Mouse (Mus musculus) midbrain, embryonic 12.5 days (tissue): ENCODE data around the gene Cldn4. TPM values are rescaled to one million over a fixed set of nuclear protein-coding genes. Genes with fewer than 3 reads are reported as not detected.
"Not testable (repeated sequence)": the region's sequence is repeated elsewhere in the genome, so short reads cannot be mapped to it uniquely, and the experiment has no call there.

Experiments
- ATAC-seq: fragments of 200-750 bp; cut with Nextera tagmentation; 2 replicates; pipeline ENCODE4 v1.8.0; 2017; ENCODE audit warnings: low read depth, moderate TSS enrichment, moderate library complexity; ENCODE audit not compliant: low FRiP score
- H3K27ac ChIP-seq: fragments of 300-500 bp; sonication (generic); replicated peaks from 2 replicates; pipeline ENCODE4 v1.5.1; 2016; ENCODE audit warnings: mild to moderate bottlenecking
- H3K27me3 ChIP-seq: fragments of 300-500 bp; sonication (generic); 2 replicates; pipeline ENCODE4 v1.6.1; 2016; ENCODE audit warnings: mild to moderate bottlenecking
- H3K36me3 ChIP-seq: fragments of 300-500 bp; sonication (generic); 2 replicates; pipeline ENCODE4 v1.6.1; 2016
- H3K4me1 ChIP-seq: fragments of 300-500 bp; sonication (generic); 2 replicates; pipeline ENCODE4 v1.6.1; 2016
- H3K4me2 ChIP-seq: fragments of 300-500 bp; sonication (generic); replicated peaks from 2 replicates; pipeline ENCODE4 v1.6.1; 2016; ENCODE audit warnings: mild to moderate bottlenecking, moderate library complexity
- H3K4me3 ChIP-seq: fragments of 300-500 bp; sonication (generic); 2 replicates; pipeline ENCODE4 v1.5.1; 2016; ENCODE audit warnings: mild to moderate bottlenecking
- H3K9ac ChIP-seq: fragments of 300-500 bp; sonication (generic); replicated peaks from 2 replicates; pipeline ENCODE4 v1.6.1; 2016; ENCODE audit warnings: mild to moderate bottlenecking, moderate library complexity
- H3K9me3 ChIP-seq: fragments of 300-500 bp; sonication (generic); 2 replicates; pipeline ENCODE4 v1.6.1; 2016; ENCODE audit warnings: mild to moderate bottlenecking
- WGBS: fragments of 180-500 bp; shearing (Covaris S2); methylation state at CpG from one replicate; pipeline ENCODE4 v1.1.7; 2016; 5-methylcytosine and 5-hydroxymethylcytosine counted together
- polyA plus RNA-seq: library from polyadenylated mRNA; unstranded; fragments of >200 nt; fragmentation: Nextera tagmentation; extraction: Ambion mirVana; gene quantifications from 2 replicates; pipeline ENCODE4 v1.2.1, GENCODE M21; 2016

Gene Cldn4
- polyA plus RNA-seq, 1 experiment from 2014 or later, result 2.0 TPM

DNA sequence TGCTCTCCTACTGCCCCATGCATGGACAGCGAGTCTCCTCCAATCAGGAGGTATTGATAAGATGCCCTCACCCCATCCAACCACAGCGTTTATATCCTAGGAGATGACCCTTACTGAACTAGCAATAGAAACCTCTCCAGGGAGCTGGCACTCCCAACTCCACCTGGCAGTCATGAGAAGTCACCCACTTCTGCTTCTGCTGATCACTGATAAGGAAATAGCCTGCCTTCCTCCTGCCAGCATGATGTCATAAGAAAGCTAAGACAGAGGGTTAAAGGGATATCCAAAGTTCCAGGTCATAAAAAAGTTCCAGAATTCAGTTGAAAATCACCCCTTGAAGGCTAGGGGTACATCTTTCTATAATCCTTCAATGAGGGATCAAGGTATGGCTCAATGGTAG, 29.4 kb upstream of the Cldn4 start:
- H3K4me3 ChIP-seq, result no peak overlapping the region
- ATAC-seq, result no peak
- no peaks in the 10 kb centered on the region for H3K9me3 ChIP-seq
- no peak overlapping the region for H3K27ac ChIP-seq
- H3K4me2 ChIP-seq, result no peak overlapping the region
- H3K27me3 ChIP-seq, result no peaks in the 10 kb centered on the region
- no peak overlapping the region for H3K9ac ChIP-seq
- 88% methylated on average over 2 of the region's 2 CpGs for WGBS
- no peaks in the 10 kb centered on the region for H3K4me1 ChIP-seq
- H3K36me3 ChIP-seq, result no peaks in the 10 kb centered on the region

DNA sequence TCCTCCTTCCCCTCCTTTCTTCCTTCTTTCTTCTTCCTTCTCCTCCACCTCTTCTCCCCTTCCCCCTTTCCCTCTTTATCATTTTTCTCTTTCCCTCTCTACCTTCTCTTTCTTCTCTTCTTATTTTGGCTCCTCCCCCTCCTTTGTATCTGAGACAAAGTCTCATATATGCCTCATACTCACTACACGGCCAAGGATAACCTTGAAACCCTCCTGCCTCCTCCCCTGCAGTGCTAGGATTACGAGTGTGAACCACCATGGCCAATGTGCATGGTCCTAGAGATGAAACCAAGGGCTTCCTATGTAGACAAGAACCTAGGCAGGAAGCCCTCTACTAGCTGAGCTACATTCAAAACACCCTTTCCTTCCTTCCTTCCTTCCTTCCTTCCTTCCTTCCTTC, 28.2 kb upstream of the Cldn4 start:
- H3K4me2 ChIP-seq, result no peak overlapping the region
- H3K4me1 ChIP-seq, result no peaks in the 10 kb centered on the region
- H3K4me3 ChIP-seq, result no peak overlapping the region
- no peaks in the 10 kb centered on the region for H3K27me3 ChIP-seq
- 50% methylated on average over 2 of the region's 2 CpGs for WGBS
- no peak overlapping the region for H3K27ac ChIP-seq
- H3K36me3 ChIP-seq, result no peaks in the 10 kb centered on the region
- no peak for ATAC-seq
- no peak overlapping the region for H3K9ac ChIP-seq
- H3K9me3 ChIP-seq, result no peaks in the 10 kb centered on the region

DNA sequence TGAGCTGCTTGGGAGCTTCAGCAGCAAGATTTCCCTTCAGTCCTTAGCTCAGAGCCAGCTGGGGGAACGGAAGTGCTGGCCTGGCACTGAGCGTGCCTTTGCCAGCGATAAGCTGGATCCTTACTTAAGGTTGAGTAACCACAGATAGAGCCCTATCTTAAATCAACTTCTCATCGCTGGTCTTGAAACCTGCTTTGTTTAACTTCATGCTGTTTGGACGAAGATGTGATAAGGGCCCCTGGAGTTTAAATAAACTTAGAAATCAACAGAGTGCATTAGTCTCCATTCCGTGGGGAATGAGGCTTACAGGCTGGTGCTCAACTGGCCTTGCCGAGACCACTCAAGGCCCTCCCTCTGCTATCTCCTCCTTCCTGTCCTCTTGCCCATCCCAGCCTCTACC, 27.6 kb upstream of the Cldn4 start:
- Histone ChIP-seq H3K4me3 (no peak overlapping the region), H3K9ac (no peak overlapping the region), H3K9me3 (no peaks in the 10 kb centered on the region), H3K4me1 (no peaks in the 10 kb centered on the region), H3K27me3 (no peaks in the 10 kb centered on the region), H3K36me3 (no peaks in the 10 kb centered on the region), H3K4me2 (no peak overlapping the region), H3K27ac (no peak overlapping the region)
- no peak for ATAC-seq
- WGBS, result 74% methylated on average over 7 of the region's 7 CpGs

DNA sequence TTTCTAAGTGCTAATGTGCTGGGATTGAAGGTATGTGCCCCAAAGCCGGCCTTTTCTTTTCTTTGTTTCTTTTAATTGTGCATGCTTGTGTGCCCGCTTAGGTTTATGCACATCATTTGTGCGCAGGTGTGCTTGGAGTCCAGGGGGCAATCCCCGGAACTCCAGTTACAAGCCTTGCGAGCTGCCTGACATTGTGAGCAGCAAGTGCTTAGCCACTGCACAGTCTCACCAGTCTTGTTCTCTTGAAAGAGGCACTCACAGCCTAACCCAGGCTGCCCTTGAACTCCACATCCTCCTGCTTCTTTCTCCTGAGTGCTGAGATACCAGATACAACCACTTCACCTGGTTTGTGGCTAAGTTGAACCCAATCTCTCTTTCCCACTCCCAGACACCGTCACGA, 26.8 kb upstream of the Cldn4 start:
- 83% methylated on average over 7 of the region's 7 CpGs for WGBS
- no peak overlapping the region for H3K9ac ChIP-seq
- no peaks in the 10 kb centered on the region for H3K4me1 ChIP-seq
- no peak overlapping the region for H3K4me3 ChIP-seq
- H3K27me3 ChIP-seq, result no peaks in the 10 kb centered on the region
- no peaks in the 10 kb centered on the region for H3K36me3 ChIP-seq
- no peak overlapping the region for H3K4me2 ChIP-seq
- no peaks in the 10 kb centered on the region for H3K9me3 ChIP-seq
- ATAC-seq, result no peak
- H3K27ac ChIP-seq, result no peak overlapping the region

DNA sequence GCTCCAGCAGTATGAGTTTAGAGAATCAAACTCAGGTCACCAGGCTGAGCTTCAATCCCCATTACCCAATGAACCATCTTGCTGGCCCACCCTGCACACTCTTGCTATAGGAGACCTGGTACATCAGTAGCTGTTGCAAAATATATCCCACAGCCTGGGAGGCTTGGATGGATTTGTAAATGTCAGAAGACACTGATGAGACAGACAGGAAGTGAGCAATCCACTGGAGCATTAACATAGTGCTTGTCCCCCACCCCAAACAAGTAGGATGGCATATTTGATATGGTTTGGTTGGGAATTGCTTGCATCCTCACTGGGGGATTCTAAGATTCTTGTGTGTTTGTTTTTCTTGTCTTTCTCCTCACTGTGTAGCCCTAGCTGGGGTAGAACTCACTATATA, 26.3 kb upstream of the Cldn4 start:
- H3K9me3 ChIP-seq, result no peaks in the 10 kb centered on the region
- H3K4me2 ChIP-seq, result no peak overlapping the region
- H3K27ac ChIP-seq, result no peak overlapping the region
- no peaks in the 10 kb centered on the region for H3K36me3 ChIP-seq
- H3K27me3 ChIP-seq, result no peaks in the 10 kb centered on the region
- ATAC-seq, result no peak
- H3K9ac ChIP-seq, result no peak overlapping the region
- H3K4me3 ChIP-seq, result no peak overlapping the region
- no peaks in the 10 kb centered on the region for H3K4me1 ChIP-seq

DNA sequence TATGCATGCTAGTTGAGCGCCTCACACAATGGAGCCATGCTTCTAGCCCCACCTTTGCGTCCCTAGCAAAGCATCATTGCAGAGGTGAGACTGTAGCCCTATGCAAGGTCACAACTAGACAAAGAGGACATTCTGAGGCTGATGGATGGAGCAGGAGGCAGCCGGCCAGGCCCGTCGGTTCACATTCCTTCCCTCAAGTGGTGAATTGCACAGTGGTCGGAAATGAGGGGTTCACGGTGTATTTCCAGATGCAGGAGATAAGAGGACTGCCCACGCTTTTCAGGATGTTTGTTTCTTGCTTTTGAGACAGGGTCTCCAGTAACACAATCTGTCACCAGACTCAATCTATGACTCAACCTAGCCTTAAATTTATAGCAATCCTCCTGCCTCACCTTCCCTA, 23.9 kb upstream of the Cldn4 start:
- H3K4me1 ChIP-seq, result peaks cover 6% of the 10 kb centered on the region; the same call in 1 of the 2 replicates
- H3K27ac ChIP-seq, result no peak overlapping the region
- no peak overlapping the region for H3K4me2 ChIP-seq
- H3K27me3 ChIP-seq, result peaks cover 19% of the 10 kb centered on the region
- H3K9me3 ChIP-seq, result no peaks in the 10 kb centered on the region
- 88% methylated on average over 8 of the region's 8 CpGs for WGBS
- H3K4me3 ChIP-seq, result no peak overlapping the region
- H3K36me3 ChIP-seq, result no peaks in the 10 kb centered on the region
- H3K9ac ChIP-seq, result no peak overlapping the region
- ATAC-seq, result no peak

DNA sequence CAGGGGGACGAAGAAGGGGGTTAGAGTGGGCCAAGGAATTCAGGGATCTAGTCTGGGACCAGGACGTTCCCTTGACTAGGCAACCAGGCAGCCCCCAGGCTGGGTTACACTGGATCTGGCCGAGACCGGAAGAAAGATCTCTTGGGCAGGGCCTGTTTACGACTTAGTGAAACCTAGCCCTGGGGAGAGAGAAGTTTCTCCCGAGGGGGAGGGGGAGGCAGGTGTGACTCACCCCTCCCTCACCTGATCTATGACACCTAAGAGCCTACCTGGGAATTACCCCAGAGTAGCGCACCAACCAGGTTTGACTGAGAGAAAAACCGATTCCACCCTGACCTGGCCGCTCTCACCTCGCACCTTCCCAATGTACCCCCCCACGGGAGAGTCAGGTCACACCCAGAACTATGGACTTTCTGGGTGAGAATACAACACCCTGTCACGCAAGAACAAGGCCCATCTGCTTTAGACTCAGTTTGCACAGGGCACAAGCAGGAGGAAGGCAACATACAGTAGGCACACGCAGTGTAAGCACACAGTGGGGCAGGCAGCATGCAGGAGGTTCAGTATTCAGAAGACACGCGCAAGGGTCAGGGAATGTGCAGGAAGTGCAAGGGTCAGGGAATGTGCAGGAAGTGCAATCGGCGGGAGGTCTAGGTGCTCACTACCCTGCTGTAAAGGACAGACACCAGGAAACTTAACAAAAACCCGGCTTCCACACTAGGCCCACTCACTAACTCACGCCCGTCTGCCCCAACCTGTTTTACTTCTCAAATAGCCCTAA, 20.6 kb upstream of the Cldn4 start:
- no peaks in the 10 kb centered on the region for H3K9me3 ChIP-seq
- no peak overlapping the region for H3K27ac ChIP-seq
- H3K4me2 ChIP-seq, result no peak overlapping the region
- no peak overlapping the region for H3K9ac ChIP-seq
- WGBS, result 77% methylated on average over 20 of the region's 20 CpGs
- peaks cover 6% of the 10 kb centered on the region for H3K4me1 ChIP-seq
- H3K4me3 ChIP-seq, result no peak overlapping the region
- H3K27me3 ChIP-seq, result peaks cover 19% of the 10 kb centered on the region
- H3K36me3 ChIP-seq, result no peaks in the 10 kb centered on the region
- no peak for ATAC-seq

DNA sequence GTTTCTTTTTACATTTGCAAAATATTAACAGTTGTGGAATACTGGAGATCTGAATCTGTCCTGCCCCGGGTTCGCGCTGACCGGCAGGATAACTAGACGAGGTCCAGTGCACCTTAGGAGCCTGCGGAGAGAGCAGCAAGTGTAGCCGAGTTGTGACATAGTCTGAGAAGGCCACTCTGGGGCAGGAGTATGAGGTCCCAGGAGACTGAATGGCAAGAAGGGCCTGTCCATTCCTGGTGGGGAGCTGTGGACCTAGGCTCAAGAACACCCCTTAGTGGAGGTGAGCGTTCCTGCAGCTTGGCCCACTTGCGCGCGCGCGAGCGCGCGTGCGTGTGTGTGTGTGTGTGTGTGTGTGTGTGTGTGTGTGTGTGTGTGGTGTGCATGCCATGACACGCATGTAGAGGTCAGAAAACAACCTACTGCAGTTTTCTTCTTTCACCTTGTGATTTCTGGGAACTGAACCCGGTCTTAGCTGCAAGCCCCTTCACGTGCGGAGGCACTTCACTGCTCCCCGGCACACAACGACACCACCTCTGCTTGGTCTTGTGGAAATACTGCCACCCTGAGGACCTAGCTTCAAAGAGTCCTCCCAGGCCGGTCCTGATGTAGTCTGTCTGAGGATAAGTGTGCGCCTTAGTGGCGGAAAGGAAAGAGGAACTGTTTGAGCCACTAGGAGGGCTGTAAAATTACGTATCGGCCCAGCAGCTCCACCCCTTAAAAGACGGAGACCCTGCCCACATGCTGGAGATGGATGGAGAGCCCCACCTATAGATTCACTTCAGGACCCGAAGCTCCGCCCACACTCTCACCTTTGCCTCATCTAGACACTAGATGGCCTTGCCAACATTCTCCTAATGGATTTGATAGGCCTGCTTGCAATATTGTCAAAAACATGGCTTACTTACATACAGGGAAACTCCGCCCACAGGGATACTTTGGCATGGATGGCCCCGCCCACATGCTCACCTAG, 19.4 kb upstream of the Cldn4 start:
- H3K4me2 ChIP-seq, result peak overlapping the region; percentile 40
- H3K4me1 ChIP-seq, result peaks cover 6% of the 10 kb centered on the region
- no peaks in the 10 kb centered on the region for H3K36me3 ChIP-seq
- H3K27ac ChIP-seq, result no peak overlapping the region
- H3K4me3 ChIP-seq, result peak overlapping the region; percentile 6
- ATAC-seq, result no peak
- no peak overlapping the region for H3K9ac ChIP-seq
- 4% methylated on average over 33 of the region's 33 CpGs for WGBS
- no peaks in the 10 kb centered on the region for H3K9me3 ChIP-seq
- H3K27me3 ChIP-seq, result peaks cover 19% of the 10 kb centered on the region

DNA sequence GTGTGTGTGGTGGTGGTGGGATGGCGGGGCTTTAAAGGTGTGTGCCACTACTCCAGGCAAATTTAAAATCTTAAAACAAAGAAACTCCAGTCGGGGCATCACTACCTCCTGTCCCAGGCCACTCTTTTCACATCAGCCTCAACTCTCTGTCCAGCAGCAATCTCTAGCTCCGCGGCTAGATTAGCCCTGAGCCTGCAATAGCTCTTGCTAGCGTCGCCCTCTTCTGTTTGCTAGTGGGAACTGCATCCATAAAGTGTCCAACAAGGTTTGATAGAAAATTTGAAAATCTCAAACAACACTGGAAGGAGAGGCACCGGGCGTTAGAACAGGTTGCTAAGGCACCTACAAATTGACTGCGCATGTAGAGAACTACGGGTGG, 18.7 kb upstream of the Cldn4 start:
- Histone ChIP-seq H3K9ac (no peak overlapping the region), H3K36me3 (no peaks in the 10 kb centered on the region), H3K27me3 (peaks cover 19% of the 10 kb centered on the region), H3K27ac (no peak overlapping the region), H3K4me1 (peaks cover 6% of the 10 kb centered on the region), H3K4me3 (peak overlapping the region; percentile 6; the same call in 1 of the 2 replicates), H3K9me3 (no peaks in the 10 kb centered on the region), H3K4me2 (peak overlapping the region; percentile 40)
- ATAC-seq, result no peak
- 4% methylated on average over 10 of the region's 10 CpGs for WGBS

DNA sequence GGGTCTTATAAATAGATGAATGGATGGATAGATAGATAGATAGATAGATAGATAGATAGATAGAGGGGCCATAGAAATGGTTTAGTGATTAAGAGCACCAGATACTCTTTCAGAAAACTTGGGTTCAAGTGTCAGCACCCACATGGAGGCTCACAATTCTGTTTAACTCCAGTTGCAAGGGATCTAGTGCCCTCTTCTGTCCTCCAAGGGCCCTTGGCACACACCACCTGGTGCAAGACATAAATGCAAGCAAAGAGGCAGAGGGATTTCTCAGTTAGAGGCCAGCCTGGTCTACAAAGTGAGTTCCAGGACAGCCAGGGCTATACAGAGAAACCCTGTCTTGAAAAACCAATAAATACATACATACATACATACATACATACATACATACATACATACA, 17.9 kb upstream of the Cldn4 start:
- H3K36me3 ChIP-seq, H3K4me2 ChIP-seq, H3K9ac ChIP-seq, H3K4me3 ChIP-seq, H3K4me1 ChIP-seq, H3K27ac ChIP-seq, H3K9me3 ChIP-seq, ATAC-seq: not testable (repeated sequence)
- peaks cover 19% of the 10 kb centered on the region for H3K27me3 ChIP-seq

DNA sequence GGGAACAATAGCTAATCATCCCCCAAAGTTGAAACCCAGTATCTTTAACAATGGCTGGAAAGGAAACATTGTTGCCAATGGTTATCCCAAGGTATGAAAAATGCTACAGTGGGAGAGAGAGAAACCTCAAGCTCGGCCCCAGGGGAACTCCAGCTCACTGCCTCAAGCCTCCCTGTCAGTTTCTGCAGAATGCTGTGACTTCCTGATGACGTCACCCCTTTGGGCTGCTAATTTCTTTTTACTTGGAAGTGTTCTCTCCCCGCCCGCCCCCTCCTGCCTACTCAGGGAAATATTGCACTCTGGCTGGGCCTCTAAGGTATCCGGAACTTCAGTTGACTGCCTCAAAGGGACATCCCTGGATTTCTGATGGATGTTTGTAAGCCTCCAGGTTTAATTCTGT, 16.8 kb upstream of the Cldn4 start:
- Histone ChIP-seq H3K36me3 (no peaks in the 10 kb centered on the region), H3K27ac (no peak overlapping the region), H3K4me2 (no peak overlapping the region), H3K4me3 (no peak overlapping the region), H3K9ac (no peak overlapping the region), H3K9me3 (no peaks in the 10 kb centered on the region), H3K27me3 (peaks cover 19% of the 10 kb centered on the region), H3K4me1 (peaks cover 6% of the 10 kb centered on the region)
- 53% methylated on average over 5 of the region's 5 CpGs for WGBS
- ATAC-seq, result no peak

DNA sequence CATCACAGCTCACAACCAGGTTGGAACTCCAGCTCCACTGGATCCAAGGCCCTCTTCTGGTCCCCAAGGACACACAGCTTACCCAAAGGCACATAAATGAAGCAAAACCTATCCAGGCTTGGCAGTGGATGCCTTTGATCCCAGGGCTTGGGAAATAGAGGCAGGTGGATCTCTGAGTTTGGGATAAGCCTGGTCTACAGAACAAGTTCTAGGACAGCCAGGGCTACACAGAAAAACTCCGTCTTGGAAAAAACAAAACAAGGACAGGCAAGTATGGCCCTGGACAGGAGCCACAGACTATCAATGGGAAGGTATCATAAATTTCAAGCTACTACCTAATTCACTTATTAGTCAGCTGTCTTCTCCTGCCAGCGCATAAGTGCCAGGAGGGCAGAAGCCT, 14.8 kb upstream of the Cldn4 start:
- no peak for ATAC-seq
- 82% methylated on average over 2 of the region's 2 CpGs for WGBS
- Histone ChIP-seq H3K9me3 (no peaks in the 10 kb centered on the region), H3K27me3 (peaks cover 9% of the 10 kb centered on the region), H3K27ac (no peak overlapping the region), H3K9ac (no peak overlapping the region), H3K4me3 (no peak overlapping the region), H3K36me3 (no peaks in the 10 kb centered on the region), H3K4me2 (no peak overlapping the region), H3K4me1 (peaks cover 6% of the 10 kb centered on the region)
